Mouse (Mus musculus) heart, embryonic 14.5 days (tissue): ENCODE measurements around the gene Foxp4. TPM values are rescaled to one million over a fixed set of nuclear protein-coding genes. Genes with fewer than 3 reads are reported as not detected.

Source experiments
- ATAC-seq: fragments of 200-750 bp; cut with Nextera tagmentation; 2 replicates; pipeline ENCODE4 v1.8.0; 2017; ENCODE audit warnings: low read depth, moderate TSS enrichment; ENCODE audit not compliant: insufficient number of reproducible peaks, insufficient read depth, low FRiP score
- H3K27ac ChIP-seq, 2 experiments: fragments of 200-500 bp in 1 of 2; fragments of 300-500 bp in 1 of 2; sonication (generic) in 1 of 2; replicated peaks in 1 of 2; 2 replicates each; pipeline ENCODE4 v1.5.1; 2012 to 2014; ENCODE audit warnings: low read depth in 2 of 2, low read length in 2 of 2, control low read depth in 1 of 2, mild to moderate bottlenecking in 1 of 2, mixed read lengths in 1 of 2; ENCODE audit not compliant: control insufficient read depth in 1 of 2, insufficient read depth in 1 of 2
- H3K27me3 ChIP-seq: fragments of 300-500 bp; sonication (generic); 2 replicates; pipeline ENCODE4 v1.6.1; 2014; ENCODE audit warnings: mild to moderate bottlenecking, low read length, control low read depth; ENCODE audit not compliant: control insufficient read depth, insufficient read depth
- H3K36me3 ChIP-seq: fragments of 300-500 bp; sonication (generic); 2 replicates; pipeline ENCODE4 v1.6.1; 2014; ENCODE audit warnings: mild to moderate bottlenecking, control low read depth, low read length, mixed read lengths; ENCODE audit not compliant: control insufficient read depth, insufficient read depth
- H3K4me1 ChIP-seq, 2 experiments: fragments of 200-500 bp in 1 of 2; fragments of 300-500 bp in 1 of 2; sonication (generic) in 1 of 2; 2 replicates each; pipeline ENCODE4 v1.6.1; 2012 to 2014; ENCODE audit warnings: low read length in 2 of 2, control low read depth in 1 of 2, mixed read lengths in 1 of 2; ENCODE audit not compliant: control insufficient read depth in 2 of 2, insufficient read depth in 2 of 2
- H3K4me2 ChIP-seq: fragments of 300-500 bp; sonication (generic); 2 replicates; pipeline ENCODE4 v1.6.1; 2014; ENCODE audit warnings: mild to moderate bottlenecking, low read length
- H3K4me3 ChIP-seq, 2 experiments: fragments of 200-500 bp in 1 of 2; fragments of 300-500 bp in 1 of 2; sonication (generic) in 1 of 2; 2 replicates each; pipeline ENCODE4 v1.5.1; 2012 to 2014; ENCODE audit warnings: low read length in 2 of 2, mild to moderate bottlenecking in 2 of 2, control low read depth in 1 of 2, low read depth in 1 of 2, moderate library complexity in 1 of 2; ENCODE audit not compliant: control insufficient read depth in 1 of 2, insufficient read depth in 1 of 2
- H3K9ac ChIP-seq: fragments of 300-500 bp; sonication (generic); 2 replicates; pipeline ENCODE4 v1.6.1; 2014; ENCODE audit warnings: mild to moderate bottlenecking, low read length
- H3K9me3 ChIP-seq: fragments of 300-500 bp; sonication (generic); 2 replicates; pipeline ENCODE4 v1.6.1; 2016; ENCODE audit warnings: low read length, control low read depth; ENCODE audit not compliant: control insufficient read depth
- WGBS: fragments of 180-500 bp; shearing (Covaris S2); extraction: QIAGEN DNeasy Blood & Tissue Kit; methylation state at CpG from one replicate; pipeline ENCODE4 v1.1.7; 2014; 5-methylcytosine and 5-hydroxymethylcytosine counted together
- polyA plus RNA-seq: library from polyadenylated mRNA; unstranded; fragments of >200 nt; fragmentation: Nextera tagmentation; extraction: Ambion mirVana; gene quantifications from 2 replicates; pipeline ENCODE4 v1.2.1, GENCODE M21; 2014

Foxp4 gene
- polyA plus RNA-seq, 1 experiment from 2014 or later: 13.6 TPM

DNA sequence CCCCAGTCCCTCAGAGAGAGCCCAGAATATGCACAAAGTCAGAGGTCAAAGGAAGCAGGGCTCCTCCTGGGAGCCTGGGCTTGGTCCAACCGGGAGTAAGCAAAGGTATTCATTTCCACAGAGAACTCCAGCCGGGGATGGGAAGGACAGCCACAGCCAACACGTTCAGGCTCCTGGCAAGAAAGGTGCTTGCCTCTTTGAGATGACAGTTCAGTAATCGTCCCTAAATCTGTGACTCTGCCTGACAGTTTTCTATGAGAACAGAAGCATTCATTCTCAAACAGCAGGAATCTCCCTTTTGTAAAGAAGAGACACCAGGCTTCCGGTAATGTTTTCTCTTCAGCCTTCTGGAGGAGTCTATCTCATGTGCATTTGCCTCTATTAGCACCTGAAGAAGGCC lies 4.6 kb downstream of the Foxp4 start:
- no peak overlapping the region for H3K27ac ChIP-seq
- 72% methylated on average over 5 of the region's 5 CpGs for WGBS
- no peak overlapping the region for H3K4me3 ChIP-seq
- ATAC-seq: no peak
- H3K36me3 ChIP-seq: peaks cover 14% of the 10 kb centered on the region; the same call in 1 of the 2 replicates
- peaks cover 13% of the 10 kb centered on the region in 2 experiments; a peak in 2 of 4 replicates for H3K4me1 ChIP-seq
- H3K4me2 ChIP-seq: no peak overlapping the region
- no peaks in the 10 kb centered on the region for H3K27me3 ChIP-seq
- H3K9me3 ChIP-seq: no peaks in the 10 kb centered on the region
- no peak overlapping the region for H3K9ac ChIP-seq

DNA sequence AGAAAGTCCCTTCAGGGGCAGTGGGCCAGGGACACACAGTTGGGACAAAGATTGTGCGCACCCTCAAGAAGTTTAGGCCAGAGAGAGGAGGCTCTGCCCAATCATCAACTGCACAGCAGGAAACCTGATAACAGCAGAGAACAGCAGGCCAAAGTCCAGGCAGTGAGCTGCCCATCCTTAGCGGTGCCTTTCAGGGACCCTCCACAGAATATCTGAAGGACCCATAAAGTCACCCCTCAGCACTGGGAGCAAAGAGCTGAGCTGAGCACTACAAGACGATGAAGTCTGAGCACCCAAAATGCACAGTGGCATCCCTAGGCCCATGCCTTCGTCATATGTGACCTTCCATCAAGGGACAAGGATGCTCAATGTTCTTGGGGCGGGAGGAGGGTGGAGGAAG lies 6.5 kb downstream of the Foxp4 start:
- peaks cover 11 to 13% of the 10 kb centered on the region in 2 experiments; a peak in 2 of 4 replicates for H3K4me1 ChIP-seq
- peaks cover 19% of the 10 kb centered on the region for H3K36me3 ChIP-seq
- no peaks in the 10 kb centered on the region for H3K9me3 ChIP-seq
- no peaks in the 10 kb centered on the region for H3K27me3 ChIP-seq
- H3K4me3 ChIP-seq: no peak overlapping the region
- H3K9ac ChIP-seq: no peak overlapping the region
- no peak for ATAC-seq
- no peak overlapping the region for H3K27ac ChIP-seq
- H3K4me2 ChIP-seq: no peak overlapping the region
- 67% methylated on average over 5 of the region's 5 CpGs for WGBS

- H3K4me3 ChIP-seq: no peak overlapping the region
- 77% methylated on average over 3 of the region's 3 CpGs for WGBS
- H3K4me1 ChIP-seq: peaks cover 5 to 8% of the 10 kb centered on the region in 2 experiments; a peak in 2 of 4 replicates
- ATAC-seq: no peak
- H3K27me3 ChIP-seq: no peaks in the 10 kb centered on the region
- H3K36me3 ChIP-seq: peaks cover 23% of the 10 kb centered on the region
- no peak overlapping the region for H3K27ac ChIP-seq
- H3K9ac ChIP-seq: no peak overlapping the region
- no peaks in the 10 kb centered on the region for H3K9me3 ChIP-seq
- no peak overlapping the region for H3K4me2 ChIP-seq
Observed at GRCm38 (mm10) chr17:47917212-47917611, 7.2 kb downstream of the Foxp4 start.

DNA sequence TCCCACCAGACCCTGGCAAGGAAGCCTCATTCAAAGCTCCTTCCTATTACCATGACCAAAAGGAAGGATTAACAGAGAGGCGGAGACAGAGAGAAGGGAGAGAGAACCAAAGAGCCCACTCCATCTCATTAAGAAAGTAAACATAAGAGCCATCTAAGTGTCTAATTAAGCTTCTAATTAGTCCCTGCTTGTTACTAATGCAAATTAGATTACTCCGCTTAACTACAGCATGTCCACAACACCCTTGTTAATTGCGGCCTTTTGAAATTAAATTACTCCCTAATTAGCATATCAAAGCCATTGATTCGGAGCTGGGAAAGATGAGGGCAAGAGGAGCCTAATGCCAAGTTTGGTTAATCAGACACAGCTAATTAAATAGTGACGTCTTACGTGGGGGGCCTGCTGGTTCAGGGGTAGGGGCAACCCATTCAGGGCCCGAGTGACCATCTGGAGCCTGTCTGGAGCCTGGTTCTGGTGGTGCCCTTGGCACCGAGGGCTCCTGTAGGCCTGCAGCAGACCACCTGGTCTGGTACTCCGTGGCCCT lies 9.7 kb downstream of the Foxp4 start:
- H3K27ac ChIP-seq: no peak overlapping the region
- H3K4me1 ChIP-seq: peaks cover 6 to 9% of the 10 kb centered on the region in 2 experiments
- WGBS: 75% methylated on average over 9 of the region's 9 CpGs
- H3K9ac ChIP-seq: no peak overlapping the region
- H3K4me2 ChIP-seq: no peak overlapping the region
- no peak overlapping the region for H3K4me3 ChIP-seq
- H3K36me3 ChIP-seq: peaks cover 22% of the 10 kb centered on the region
- H3K27me3 ChIP-seq: no peaks in the 10 kb centered on the region
- no peaks in the 10 kb centered on the region for H3K9me3 ChIP-seq
- no peak for ATAC-seq

DNA sequence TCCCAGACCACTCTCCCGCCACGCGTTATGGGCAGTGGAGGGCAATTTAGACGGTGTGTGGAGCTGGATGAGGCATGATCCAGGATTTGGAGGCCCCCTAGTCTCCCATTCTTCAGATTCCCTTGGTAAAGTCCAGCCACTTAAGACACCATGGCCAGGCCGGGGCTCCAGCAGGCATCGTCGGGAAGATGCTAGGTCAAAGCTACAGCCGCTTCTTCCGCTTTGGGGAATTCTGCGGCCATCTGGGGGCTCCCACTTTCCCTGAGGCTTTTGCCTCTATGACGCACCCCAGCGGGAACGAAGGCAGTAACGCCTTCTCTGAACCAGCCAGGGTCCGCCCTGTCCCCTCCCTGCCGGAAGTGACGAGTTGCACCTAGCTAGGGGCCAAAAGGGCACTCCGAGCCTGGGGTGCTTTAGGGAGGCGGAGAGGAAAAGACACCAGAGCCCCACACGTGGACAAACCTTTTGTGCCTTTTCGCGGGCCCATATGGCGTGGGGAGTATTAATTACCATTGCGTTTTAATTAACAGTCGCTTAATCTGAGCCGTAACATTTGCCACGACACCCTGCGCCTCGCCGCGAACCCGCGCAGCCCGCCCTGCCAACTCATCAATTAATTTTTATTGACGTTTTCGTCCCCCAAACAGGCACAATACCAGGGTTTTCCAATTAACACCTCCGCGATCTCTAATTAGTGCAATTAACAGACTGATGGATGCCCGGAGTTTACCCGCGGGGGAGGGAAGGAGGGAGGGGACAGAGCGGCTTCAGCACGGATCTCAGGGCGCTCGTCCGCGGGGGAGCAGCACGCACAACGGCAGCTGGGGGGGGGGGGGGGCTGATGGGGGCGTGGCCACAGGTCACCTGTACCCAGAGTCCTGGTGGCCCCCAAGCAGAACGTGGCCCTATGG lies 15.1 kb downstream of the Foxp4 start:
- Histone ChIP-seq H3K4me3 (peak overlapping the region; percentile 35), H3K4me1 (peaks cover 12 to 13% of the 10 kb centered on the region in 2 experiments), H3K27ac (no peak overlapping the region), H3K4me2 (peak overlapping the region; percentile 71), H3K36me3 (peaks cover 8% of the 10 kb centered on the region), H3K9ac (peak overlapping the region; percentile 48), H3K27me3 (no peaks in the 10 kb centered on the region), H3K9me3 (no peaks in the 10 kb centered on the region)
- WGBS: 13% methylated on average over 51 of the region's 51 CpGs
- no peak for ATAC-seq

DNA sequence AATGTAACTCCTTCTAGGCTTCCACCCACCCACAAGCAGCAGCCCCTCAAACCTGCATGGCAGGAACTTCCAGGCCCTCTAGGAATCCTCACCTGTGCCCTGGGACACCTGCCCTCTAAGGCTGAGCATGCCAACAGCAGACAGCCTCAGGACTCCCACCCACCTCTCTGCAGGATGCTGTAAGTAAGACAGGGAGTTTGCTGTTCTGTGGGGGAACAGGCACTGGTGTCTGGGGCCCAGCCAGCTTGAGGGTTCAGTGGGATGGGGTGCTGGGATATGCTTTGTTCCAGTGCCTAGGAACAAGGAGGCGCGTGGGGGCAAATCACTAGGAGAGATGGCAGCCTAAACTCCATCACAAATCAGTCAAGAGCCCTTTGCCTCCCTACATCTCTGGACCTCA lies 16.4 kb downstream of the Foxp4 start:
- no peaks in the 10 kb centered on the region for H3K9me3 ChIP-seq
- H3K4me1 ChIP-seq: peaks cover 12 to 13% of the 10 kb centered on the region in 2 experiments
- no peak overlapping the region for H3K4me2 ChIP-seq
- no peak overlapping the region for H3K9ac ChIP-seq
- WGBS: 91% methylated on average over 2 of the region's 2 CpGs
- ATAC-seq: no peak
- H3K4me3 ChIP-seq: no peak overlapping the region
- H3K27ac ChIP-seq: no peak overlapping the region
- peaks cover 18% of the 10 kb centered on the region for H3K36me3 ChIP-seq
- no peaks in the 10 kb centered on the region for H3K27me3 ChIP-seq

DNA sequence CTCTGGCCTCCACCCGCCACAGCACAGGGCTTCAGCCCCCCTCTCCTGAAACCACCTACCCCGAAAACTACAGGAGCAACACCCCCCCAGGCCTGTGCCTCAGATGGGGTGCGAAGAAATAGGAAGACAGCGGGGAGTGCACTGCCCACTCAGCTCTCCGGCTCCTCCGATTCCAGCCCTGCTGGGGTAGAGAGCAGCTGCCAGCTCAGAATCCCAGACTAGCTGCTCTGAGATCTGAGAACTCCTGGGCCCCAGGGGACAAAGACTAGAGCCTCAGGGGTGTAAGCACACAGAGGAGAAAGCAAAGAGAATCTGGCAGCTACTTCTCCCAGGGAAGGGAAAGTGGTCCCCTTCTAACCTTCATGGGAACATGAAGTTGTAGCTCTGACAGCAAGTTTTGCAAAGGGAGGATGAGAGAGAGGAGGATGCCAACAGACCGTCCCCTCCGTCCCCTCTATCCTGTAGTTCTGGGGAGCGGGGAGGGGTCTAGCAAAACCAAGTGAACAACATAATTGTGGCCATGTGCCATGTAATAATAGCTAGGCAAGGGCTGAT lies 17.0 kb downstream of the Foxp4 start:
- Histone ChIP-seq H3K4me1 (peaks cover 12 to 13% of the 10 kb centered on the region in 2 experiments), H3K36me3 (peaks cover 18% of the 10 kb centered on the region), H3K9ac (no peak overlapping the region), H3K4me2 (no peak overlapping the region), H3K4me3 (no peak overlapping the region), H3K27me3 (no peaks in the 10 kb centered on the region), H3K9me3 (no peaks in the 10 kb centered on the region), H3K27ac (no peak overlapping the region)
- WGBS: 78% methylated on average over 9 of the region's 9 CpGs
- no peak for ATAC-seq
